Mouse (Mus musculus): Measurements from ENCODE around the gene Snx3. TPM values are rescaled to one million over a fixed set of nuclear protein-coding genes. Genes with fewer than 3 reads are reported as not detected.

The Snx3 gene
- polyA plus RNA-seq (2012): 234 and 320 TPM in 2 replicates

- TF ChIP-seq GATA1 (IDR thresholded peaks at IDR 0.05; ENCODE audit: low read length): no peak
These were observed at the start of gene Snx3 for GRCm38 (mm10) chr10:42501775-42502348. Gene Snx3, plus strand, starts transcription at chr10:42502030.

- no peak for TF ChIP-seq GATA1 (IDR thresholded peaks at IDR 0.05; ENCODE audit: low read length)
These were observed 47.6 kb upstream of the Snx3 start for GRCm38 (mm10) chr10:42454266-42454665.

GRCm38 (mm10) chr10:42454690-42455089 is 47.1 kb upstream of the Snx3 start:
- TF ChIP-seq GATA1 (IDR thresholded peaks at IDR 0.05; ENCODE audit: low read length): no peak

GRCm38 (mm10) chr10:42455981-42456380 is 45.8 kb upstream of the Snx3 start:
- no peak for TF ChIP-seq GATA1 (IDR thresholded peaks at IDR 0.05; ENCODE audit: low read length)

GRCm38 (mm10) chr10:42457557-42458191 is 44.2 kb upstream of the Snx3 start:
- no peak for TF ChIP-seq GATA1 (IDR thresholded peaks at IDR 0.05; ENCODE audit: low read length)

- no peak for TF ChIP-seq GATA1 (IDR thresholded peaks at IDR 0.05; ENCODE audit: low read length)
These were observed 37.6 kb upstream of the Snx3 start for GRCm38 (mm10) chr10:42464224-42464623.

- no peak for TF ChIP-seq GATA1 (IDR thresholded peaks at IDR 0.05; ENCODE audit: low read length)
These were observed 37.0 kb upstream of the Snx3 start for GRCm38 (mm10) chr10:42464805-42465204.

- no peak for TF ChIP-seq GATA1 (IDR thresholded peaks at IDR 0.05; ENCODE audit: low read length)
These were observed 26.8 kb upstream of the Snx3 start for GRCm38 (mm10) chr10:42474946-42475514.

- no peak for TF ChIP-seq GATA1 (IDR thresholded peaks at IDR 0.05; ENCODE audit: low read length)
These were observed 24.9 kb upstream of the Snx3 start for GRCm38 (mm10) chr10:42476774-42477475.

- no peak for TF ChIP-seq GATA1 (IDR thresholded peaks at IDR 0.05; ENCODE audit: low read length)
These were observed 24.1 kb upstream of the Snx3 start for GRCm38 (mm10) chr10:42477550-42478340.

GRCm38 (mm10) chr10:42478341-42478720 is 23.5 kb upstream of the Snx3 start, which contains the start of gene Afg1l:
Gene Afg1l, minus strand, starts transcription at chr10:42478565.
- TF ChIP-seq GATA1 (IDR thresholded peaks at IDR 0.05; ENCODE audit: low read length): no peak

- TF ChIP-seq GATA1 (IDR thresholded peaks at IDR 0.05; ENCODE audit: low read length): no peak
These were observed 21.1 kb upstream of the Snx3 start for GRCm38 (mm10) chr10:42480719-42481118.

GRCm38 (mm10) chr10:42488606-42489296 is 13.1 kb upstream of the Snx3 start:
- no peak for TF ChIP-seq GATA1 (IDR thresholded peaks at IDR 0.05; ENCODE audit: low read length)

GRCm38 (mm10) chr10:42491158-42491557 is 10.7 kb upstream of the Snx3 start:
- no peak for TF ChIP-seq GATA1 (IDR thresholded peaks at IDR 0.05; ENCODE audit: low read length)
